Mouse (Mus musculus): ENCODE data around the gene Wdr60.

- TF ChIP-seq CTCF (IDR thresholded peaks at IDR 0.05; ENCODE audit: low read depth, low read length) (no peak), POLR2A (IDR thresholded peaks at IDR 0.05; ENCODE audit: borderline replicate concordance, low read depth, low read length) (no peak)
Measured at GRCm38 (mm10) chr12:116307870-116308269, 45.0 kb upstream of the Wdr60 start.

All from bone marrow macrophage, adult 2 months (primary cell).